8 mouse cellular contexts compared by ENCODE assay signal in genomic region chr6:50263670-50264069, GRCm38 (mm10). TPM values are rescaled to one million over a fixed set of nuclear protein-coding genes. Genes with fewer than 3 reads are reported as not detected.
DNase-seq lines count a peak whose midpoint lies in the region; ATAC-seq and TF ChIP-seq lines count a peak whose summit lies in the region.

TSS of gene Gsdme (minus strand) at chr6:50263862.

- DNase-seq in kidney, adult 11 months: no peak
- DNase-seq in midbrain, embryonic 10.5 days (ENCODE audit: low spot score): no peak
- DNase-seq in spleen, adult 12 weeks (ENCODE audit: low spot score): no peak
- DNase-seq in right cerebral cortex, postnatal 4 days: no peak
- no peak for DNase-seq in cerebellum, postnatal 4 days (ENCODE audit: low spot score in 2 of 2)

- no peak within 1 kb of the TSS for H3K4me2 ChIP-seq in kidney, embryonic 14.5 days (replicated peaks; ENCODE audit: low read depth, low read length)
- H3K4me2 ChIP-seq in hindbrain, embryonic 15.5 days: no peak within 1 kb of the TSS

- no peaks in the 10 kb centered on the region for H3K36me3 ChIP-seq in kidney, embryonic 14.5 days (ENCODE audit: control insufficient read depth, insufficient read depth, low read length)
- no peaks in the 10 kb centered on the region for H3K36me3 ChIP-seq in hindbrain, embryonic 15.5 days
- H3K36me3 ChIP-seq in midbrain, embryonic 10.5 days: no peaks in the 10 kb centered on the region

- 75% methylated on average over 6 of the region's 6 CpGs for WGBS in kidney, embryonic 14.5 days
- 82% methylated on average over 6 of the region's 6 CpGs for WGBS in hindbrain, embryonic 15.5 days
- 91% methylated on average over 6 of the region's 6 CpGs for WGBS in midbrain, embryonic 10.5 days

- no peak for TF ChIP-seq CTCF in bone marrow macrophage, adult 2 months (IDR thresholded peaks at IDR 0.05; ENCODE audit: low read depth, low read length)

- H3K9ac ChIP-seq in kidney, embryonic 14.5 days (ENCODE audit: low read depth, low read length): no peak within 1 kb of the TSS
- no peak within 1 kb of the TSS for H3K9ac ChIP-seq in hindbrain, embryonic 15.5 days

- H3K4me3 ChIP-seq in kidney, embryonic 14.5 days (ENCODE audit: low read length): no peak within 1 kb of the TSS
- H3K4me3 ChIP-seq in bone marrow macrophage, adult 2 months (ENCODE audit: insufficient read depth, low read length): no peak within 1 kb of the TSS
- no peak within 1 kb of the TSS for H3K4me3 ChIP-seq in hindbrain, embryonic 15.5 days
- H3K4me3 ChIP-seq in midbrain, embryonic 10.5 days: no peak within 1 kb of the TSS

- no peaks in the 10 kb centered on the region for H3K9me3 ChIP-seq in kidney, embryonic 14.5 days (ENCODE audit: control insufficient read depth, low read length)
- H3K9me3 ChIP-seq in hindbrain, embryonic 15.5 days: no peaks in the 10 kb centered on the region
- H3K9me3 ChIP-seq in midbrain, embryonic 10.5 days (replicated peaks): no peaks in the 10 kb centered on the region

- no peak for TF ChIP-seq POLR2A in bone marrow macrophage, adult 2 months (IDR thresholded peaks at IDR 0.05; ENCODE audit: borderline replicate concordance, low read depth, low read length)

- no peak within 1 kb of the TSS for H3K27ac ChIP-seq in kidney, embryonic 14.5 days (ENCODE audit: low read depth, low read length)
- no peak within 1 kb of the TSS for H3K27ac ChIP-seq in bone marrow macrophage, adult 2 months (ENCODE audit: insufficient read depth, low read depth, low read length)
- no peak within 1 kb of the TSS for H3K27ac ChIP-seq in hindbrain, embryonic 15.5 days (replicated peaks)
- no peak within 1 kb of the TSS for H3K27ac ChIP-seq in midbrain, embryonic 10.5 days (replicated peaks)

- no peaks in the 10 kb centered on the region for H3K27me3 ChIP-seq in kidney, embryonic 14.5 days (ENCODE audit: control insufficient read depth, insufficient read depth, low read length)
- H3K27me3 ChIP-seq in hindbrain, embryonic 15.5 days: no peaks in the 10 kb centered on the region
- H3K27me3 ChIP-seq in midbrain, embryonic 10.5 days (ENCODE audit: low read depth, poor library complexity, severe bottlenecking): no peaks in the 10 kb centered on the region

- ATAC-seq in kidney, embryonic 14.5 days (ENCODE audit: low FRiP score, low TSS enrichment): no peak
- ATAC-seq in hindbrain, embryonic 15.5 days (ENCODE audit: low FRiP score, low read depth): no peak

- H3K4me1 ChIP-seq in kidney, embryonic 14.5 days (ENCODE audit: control insufficient read depth, insufficient read depth, low read length): peaks cover 13% of the 10 kb centered on the region
- peaks cover 14% of the 10 kb centered on the region for H3K4me1 ChIP-seq in bone marrow macrophage, adult 2 months (ENCODE audit: control insufficient read depth, insufficient read depth, low read length)
- H3K4me1 ChIP-seq in hindbrain, embryonic 15.5 days (replicated peaks): peaks cover 30% of the 10 kb centered on the region
- peaks cover 21% of the 10 kb centered on the region for H3K4me1 ChIP-seq in midbrain, embryonic 10.5 days

RNA-seq across cellular contexts. Expression of gene Gsdme, which starts in this region (rescaled TPM):
- polyA plus RNA-seq in kidney, embryonic 14.5 days (2014; fragmentation: Nextera tagmentation; extraction: Ambion mirVana): 61.7 and 65.6 TPM in 2 replicates
- polyA plus RNA-seq in bone marrow macrophage, adult 2 months (2012; ENCODE audit: insufficient read depth, insufficient read length, missing spikeins): 10.7 and 11.4 TPM in 2 replicates
- polyA plus RNA-seq in hindbrain, embryonic 15.5 days (2015; fragmentation: Nextera tagmentation; extraction: Ambion mirVana): 73.9 and 75.3 TPM in 2 replicates
- polyA plus RNA-seq in midbrain, embryonic 10.5 days (2016; fragmentation: Nextera tagmentation; extraction: Ambion mirVana): 52.9 and 56.6 TPM in 2 replicates
